Mouse (Mus musculus) C2C12 (cell line): ENCODE data around the gene Gdf1.

ENCODE experiments used
- CTCF ChIP-seq: IDR thresholded peaks from one replicate; pipeline ENCODE4 v1.5.1; 2011; ENCODE audit not compliant: control insufficient read depth, insufficient read depth, insufficient read length
- MAX ChIP-seq: IDR thresholded peaks from one replicate; pipeline ENCODE4 v1.6.1; 2011; ENCODE audit warnings: mild to moderate bottlenecking, control low read depth

DNA sequence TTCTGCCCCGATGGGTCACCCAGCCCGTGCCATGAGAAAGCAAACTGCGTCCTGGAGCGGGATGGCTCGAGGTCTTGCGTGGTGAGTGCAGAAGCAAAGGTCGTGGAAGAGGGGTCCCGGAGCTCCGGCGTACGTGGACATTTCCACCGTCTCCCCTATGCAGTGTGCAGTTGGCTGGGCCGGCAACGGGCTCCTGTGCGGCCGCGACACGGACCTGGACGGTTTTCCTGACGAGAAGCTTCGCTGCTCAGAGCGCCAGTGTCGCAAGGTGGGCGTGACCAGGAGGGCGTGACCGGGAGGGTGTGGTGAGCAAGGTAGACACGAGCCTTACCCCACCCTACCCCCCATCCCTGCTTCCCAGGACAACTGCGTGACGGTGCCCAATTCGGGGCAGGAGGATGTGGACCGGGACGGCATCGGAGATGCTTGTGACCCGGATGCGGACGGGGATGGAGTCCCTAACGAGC, 46.7 kb downstream of the Gdf1 start:
- TF ChIP-seq CTCF (no peak), MAX (no peak)
